Comparison of ENCODE assay signal across 18 mouse cellular contexts in genomic region chr11:91310212-91310742, GRCm38 (mm10).
"Had no signal": no experiment of that assay in that cellular context is flagged by ENCODE, and none has a peak within 500 bp of the region (broad histone marks: within the 10 kb centered on the region; RNA-seq: fewer than 3 reads in every experiment).

No protein-coding gene starts in this region.

- H3K27me3 ChIP-seq: midbrain, embryonic 12.5 days; neural tube, embryonic 13.5 days; neural tube, embryonic 15.5 days had no signal

- H3K9me3 ChIP-seq: midbrain, embryonic 10.5 days; midbrain, embryonic 12.5 days; neural tube, embryonic 13.5 days; neural tube, embryonic 15.5 days had no signal

- H3K4me2 ChIP-seq: lung, embryonic 14.5 days; midbrain, embryonic 12.5 days; neural tube, embryonic 13.5 days; neural tube, embryonic 15.5 days had no signal

- H3K4me1 ChIP-seq: midbrain, embryonic 10.5 days; midbrain, embryonic 12.5 days; neural tube, embryonic 13.5 days; neural tube, embryonic 15.5 days had no signal

- H3K4me3 ChIP-seq: midbrain, embryonic 10.5 days; midbrain, embryonic 12.5 days; myocyte; neural tube, embryonic 13.5 days; neural tube, embryonic 15.5 days had no signal

- H3K9ac ChIP-seq: lung, embryonic 14.5 days; midbrain, embryonic 12.5 days; neural tube, embryonic 13.5 days; neural tube, embryonic 15.5 days had no signal

- H3K27ac ChIP-seq: midbrain, embryonic 10.5 days; midbrain, embryonic 12.5 days; neural tube, embryonic 13.5 days; neural tube, embryonic 15.5 days had no signal

- DNase-seq: lung, embryonic 14.5 days; lung, postnatal 10 days; lung, postnatal 4 days; midbrain, embryonic 14.5 days; retina, postnatal 1 day; right cerebral cortex, adult 18-20 months; right cerebral cortex, postnatal 25 days; right cerebral cortex, postnatal 4 days; spleen, adult 18-20 months; thymus, adult 18-20 months; thymus, postnatal 14 days; thymus, postnatal 36 days had no signal

- ATAC-seq: midbrain, embryonic 16.5 days had no signal

- H3K36me3 ChIP-seq: midbrain, embryonic 10.5 days; midbrain, embryonic 12.5 days; neural tube, embryonic 13.5 days; neural tube, embryonic 15.5 days had no signal
